Mouse (Mus musculus): ENCODE measurements around the gene Fam151b.

Gene Fam151b

DNA sequence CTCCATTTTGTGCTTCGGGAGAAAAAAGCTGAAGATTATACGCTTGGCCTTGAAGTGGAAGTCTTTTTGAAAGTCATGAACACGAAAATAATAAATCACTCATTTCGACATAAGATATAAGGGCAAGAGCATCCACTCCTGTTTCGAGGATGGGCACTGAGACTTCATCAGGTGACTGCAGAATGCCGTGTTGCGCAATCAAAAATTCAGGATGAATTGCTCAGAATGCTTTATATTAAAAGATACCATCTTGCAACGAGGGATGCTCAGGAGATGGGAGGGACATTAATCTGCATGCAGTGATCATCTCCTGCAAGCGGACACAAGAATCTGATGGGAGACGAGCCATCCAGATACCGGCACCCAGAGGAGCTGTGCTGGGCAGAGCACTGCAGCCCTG lies 64.2 kb downstream of the Fam151b start:
- DNase-seq (ENCODE audit: low spot score) = no peak

- DNase-seq (ENCODE audit: low spot score) = no peak
These were observed 73.3 kb downstream of the Fam151b start for GRCm38 (mm10) chr13:92410486-92410885.

DNA sequence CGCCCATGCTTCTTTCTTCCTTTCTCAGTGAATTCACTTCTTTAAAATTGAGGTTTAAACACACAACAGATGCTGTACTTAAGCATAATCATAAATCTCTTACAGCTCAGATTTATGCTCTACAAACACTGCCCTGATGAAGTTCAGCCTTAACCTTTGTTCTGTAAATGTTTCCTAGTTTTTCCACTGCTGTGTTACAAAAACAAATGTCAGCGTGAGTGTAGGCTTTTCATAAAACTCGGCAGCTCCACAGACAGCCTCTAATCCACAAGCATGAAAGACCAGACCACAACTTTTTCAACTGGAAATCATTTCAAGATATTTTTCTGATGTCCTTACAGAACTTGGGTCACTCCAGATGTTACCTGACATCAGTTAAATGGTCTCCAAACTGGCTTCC lies 80.3 kb downstream of the Fam151b start:
- no peak for DNase-seq (ENCODE audit: low spot score)

- no peak for DNase-seq (ENCODE audit: low spot score)
These were observed 81.8 kb downstream of the Fam151b start for GRCm38 (mm10) chr13:92402063-92402462.
